Mouse (Mus musculus): ENCODE data around the gene Scap.

DNA sequence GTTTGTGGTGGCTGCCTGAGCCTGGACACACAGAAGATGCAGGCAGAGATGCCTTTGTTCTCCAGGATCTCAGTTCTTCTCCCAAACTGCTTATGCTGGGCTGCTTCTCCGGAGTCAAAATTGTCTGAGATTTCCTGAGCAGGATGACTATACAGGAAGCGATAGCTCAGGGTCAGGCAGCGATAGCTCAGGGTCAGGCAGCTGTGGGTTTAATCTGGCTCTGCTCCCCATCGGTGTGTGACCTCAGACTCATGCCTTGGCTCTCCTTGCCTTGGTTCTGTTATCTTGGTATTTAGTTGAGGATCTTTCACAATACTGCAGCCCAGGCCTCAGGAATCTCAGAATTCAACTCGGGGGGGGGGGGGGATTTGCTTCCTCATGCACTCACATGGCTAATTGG, 33.7 kb downstream of the Scap start:
- no peak for TF ChIP-seq CTCF (IDR thresholded peaks at IDR 0.05; ENCODE audit: low read depth)
- TF ChIP-seq EP300 (optimal IDR thresholded peaks at IDR 0.05) = no peak

All from stomach, postnatal 0 days (tissue).